Mouse (Mus musculus) mature B cell (primary cell): ENCODE measurements around the gene Ppp1r3d.

ENCODE experiments used
- in situ Hi-C: fragments of 300-500 bp; cut with MboI; formaldehyde crosslinking; loops from 2 replicates; pipeline ENCODE4 v1.14.3; 2019

Ppp1r3d gene

DNA sequence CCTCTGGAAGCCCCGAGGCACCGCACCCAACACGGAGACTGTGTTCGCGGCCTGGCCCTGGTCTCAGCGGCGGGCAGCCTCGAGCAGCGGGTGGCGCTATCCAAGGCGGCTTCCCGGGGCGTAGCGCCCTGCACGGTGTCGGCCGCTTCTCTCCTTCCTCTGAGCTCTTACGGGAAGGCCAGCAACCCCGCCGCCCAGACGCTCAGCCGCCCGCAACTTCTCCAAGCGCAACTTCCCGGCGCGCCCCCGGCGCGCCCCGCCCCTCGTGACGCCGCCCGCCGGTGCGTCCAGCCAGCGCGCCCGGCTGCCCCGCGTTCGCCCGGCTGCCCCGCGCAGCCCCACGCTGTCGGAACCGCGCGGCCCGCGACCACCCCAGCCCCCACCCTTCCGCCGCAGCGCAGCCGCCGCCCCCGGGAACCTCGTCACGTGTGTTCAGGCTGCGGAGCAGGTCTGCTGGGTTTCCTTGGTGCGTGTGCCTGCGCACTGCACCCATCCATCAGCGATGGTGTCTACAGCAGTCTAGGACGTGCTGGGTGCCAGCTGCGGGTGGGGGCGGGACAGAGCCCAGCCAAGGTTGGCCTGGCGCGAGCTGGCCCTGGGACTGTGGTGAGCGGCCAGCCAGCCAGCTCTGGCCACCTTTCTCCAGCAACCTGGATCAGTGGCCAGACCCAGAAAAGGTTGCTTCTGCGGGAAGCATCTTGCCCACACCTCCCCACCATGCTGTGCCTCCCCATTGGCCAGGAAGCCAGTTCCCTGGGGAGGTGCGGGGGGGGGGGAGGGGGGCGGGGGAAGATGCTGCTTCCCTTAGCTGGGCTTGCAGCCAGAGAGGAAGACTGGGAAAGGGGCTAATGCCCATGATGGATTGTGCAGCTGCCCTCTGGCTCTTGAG lies at the start of gene Ppp1r3d, which contains the start of gene Fam217b:
Gene Ppp1r3d, minus strand, starts transcription at position 212 of the 889 bp plus-strand sequence.
Gene Fam217b, plus strand, starts transcription at position 264 of the 889 bp plus-strand sequence.
- in situ Hi-C loops, result no loop called here

DNA sequence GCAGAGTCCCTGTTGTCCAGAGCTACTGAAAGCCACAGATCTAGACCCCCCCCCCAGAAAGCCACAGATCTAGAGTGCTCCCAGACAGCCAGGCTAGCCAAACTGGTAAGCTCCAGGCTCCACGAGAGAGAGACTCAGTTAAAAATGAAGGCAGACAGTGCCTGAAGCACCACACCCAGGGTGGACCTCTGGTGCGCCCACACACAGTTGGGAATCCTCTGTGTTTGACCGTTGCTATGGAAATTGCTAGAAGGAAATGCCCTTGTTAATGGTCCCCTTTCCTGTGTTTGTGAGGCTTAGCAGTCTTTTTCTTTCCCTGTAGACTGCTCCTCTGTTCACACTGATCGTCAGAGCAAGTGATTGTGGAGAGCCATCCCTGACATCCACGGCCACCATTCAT lies 46.1 kb upstream of the Ppp1r3d start:
- in situ Hi-C loops, result no loop called here

DNA sequence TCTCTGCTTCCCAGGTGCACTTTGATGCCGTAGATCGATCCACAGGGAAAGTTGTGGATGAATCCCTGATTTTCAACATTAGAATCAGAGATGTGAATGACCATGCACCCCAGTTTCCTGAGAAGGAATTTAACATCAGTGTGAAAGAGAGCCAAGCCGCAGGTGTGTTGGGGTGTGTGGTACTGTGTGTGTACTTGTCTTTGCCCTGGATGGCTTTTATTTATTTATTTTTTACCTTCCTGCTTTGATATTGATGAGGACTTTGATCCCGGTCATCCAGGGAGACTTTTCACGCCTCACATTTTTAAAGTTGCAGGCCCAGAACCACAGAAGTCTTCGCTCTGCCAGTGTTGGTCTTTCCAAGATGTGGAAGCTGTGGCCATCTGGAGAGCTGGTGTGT lies 43.1 kb upstream of the Ppp1r3d start:
- in situ Hi-C loops, result no loop called here

DNA sequence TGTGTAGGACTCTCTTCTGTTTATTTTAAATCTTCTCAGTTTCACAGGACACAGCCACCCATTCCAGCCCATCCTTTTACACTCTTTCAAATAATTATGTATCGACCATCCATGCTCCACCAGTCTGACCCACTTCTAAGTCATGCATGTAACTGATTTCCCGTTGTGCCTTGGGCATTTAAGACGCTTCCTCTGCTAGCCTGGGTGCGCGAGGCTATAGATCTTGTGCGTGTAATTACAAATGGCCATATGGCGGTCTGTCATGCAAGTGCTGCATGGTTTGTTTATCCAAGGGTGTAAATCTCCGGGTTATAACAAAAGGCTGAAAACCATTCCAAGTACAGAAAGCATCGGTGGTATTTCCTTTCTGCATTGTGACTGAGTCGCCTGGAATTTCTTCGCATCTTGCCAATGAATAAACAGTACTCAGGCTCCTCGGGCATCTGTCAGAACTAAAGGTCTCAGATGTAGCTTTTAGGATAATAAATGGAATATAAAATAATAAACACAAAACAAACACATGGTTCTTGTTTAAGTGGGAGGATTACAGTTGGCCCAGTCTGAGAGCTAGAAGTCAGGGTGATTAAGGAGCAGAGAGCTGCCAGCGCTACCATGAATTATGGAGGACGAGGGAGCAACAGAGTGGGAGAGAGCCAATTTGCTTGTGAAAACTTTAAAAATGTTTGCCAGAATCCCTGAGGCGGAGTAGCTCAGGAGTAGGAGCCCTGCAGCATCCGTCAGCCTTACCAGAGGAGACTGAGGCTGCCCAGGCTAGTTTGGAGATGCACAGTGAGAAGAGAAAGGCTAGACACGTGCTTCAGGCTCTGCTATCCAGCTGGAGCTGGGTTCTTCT lies 40.6 kb upstream of the Ppp1r3d start:
- in situ Hi-C loops, result no loop called here

DNA sequence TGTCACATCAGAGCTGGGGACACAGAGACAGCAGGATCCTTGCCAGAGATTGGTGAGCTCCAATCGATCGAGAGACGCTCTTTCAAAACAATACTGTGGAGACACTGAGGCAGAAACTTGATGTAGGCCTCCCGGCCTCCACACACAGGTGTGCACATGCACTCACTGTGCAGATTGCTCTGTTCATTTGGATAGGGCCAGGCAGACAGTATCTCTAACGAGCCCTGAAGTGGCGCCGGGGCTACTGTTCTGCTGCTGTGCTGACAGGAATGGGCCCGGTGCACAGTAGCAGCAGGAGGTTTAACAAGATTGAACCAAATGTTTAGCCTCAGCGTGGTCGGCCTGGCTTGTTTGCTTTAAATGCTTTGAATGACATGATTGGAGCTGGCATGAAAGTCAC lies 36.7 kb upstream of the Ppp1r3d start:
- in situ Hi-C loops, result no loop called here

DNA sequence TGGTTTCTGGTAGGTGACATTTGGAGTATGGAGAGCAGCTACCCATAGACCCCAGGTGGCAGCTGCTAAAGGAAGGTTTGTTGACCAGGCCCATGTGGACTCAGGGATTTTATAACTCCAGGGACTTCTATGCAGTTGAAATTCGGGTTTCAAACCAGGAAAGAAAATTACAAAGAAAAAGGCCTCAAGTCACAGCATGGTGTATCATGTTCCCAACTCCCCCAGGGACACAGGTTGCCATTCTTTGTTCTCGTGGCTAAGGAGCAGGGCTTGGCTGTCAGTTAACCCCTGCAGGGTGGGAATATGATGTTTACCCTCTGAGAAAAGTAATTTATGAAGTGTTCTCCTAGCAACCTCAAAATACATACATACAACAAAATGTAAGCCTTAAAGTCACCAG lies 36.0 kb upstream of the Ppp1r3d start:
- in situ Hi-C loops, result no loop called here

DNA sequence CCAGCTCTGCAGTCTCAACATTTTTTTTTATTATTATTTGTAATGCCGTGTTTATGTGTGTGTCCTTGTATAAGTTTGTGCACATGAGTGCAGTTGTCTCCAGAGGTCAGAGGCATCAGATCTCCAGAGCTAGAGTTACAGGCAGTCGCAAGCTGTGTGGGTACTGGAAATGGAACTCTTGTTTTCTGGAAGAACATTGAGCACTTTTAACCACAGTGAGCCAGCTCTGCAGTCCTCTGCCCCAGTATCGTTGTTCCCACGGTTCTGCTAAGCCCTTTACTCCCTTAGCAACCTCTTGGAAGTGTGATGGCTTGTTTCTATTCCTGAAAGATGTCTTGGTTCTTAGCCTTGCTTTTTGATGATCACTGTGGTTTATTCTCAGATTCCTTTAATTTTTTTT lies 35.1 kb upstream of the Ppp1r3d start:
- in situ Hi-C loops, result no loop called here

DNA sequence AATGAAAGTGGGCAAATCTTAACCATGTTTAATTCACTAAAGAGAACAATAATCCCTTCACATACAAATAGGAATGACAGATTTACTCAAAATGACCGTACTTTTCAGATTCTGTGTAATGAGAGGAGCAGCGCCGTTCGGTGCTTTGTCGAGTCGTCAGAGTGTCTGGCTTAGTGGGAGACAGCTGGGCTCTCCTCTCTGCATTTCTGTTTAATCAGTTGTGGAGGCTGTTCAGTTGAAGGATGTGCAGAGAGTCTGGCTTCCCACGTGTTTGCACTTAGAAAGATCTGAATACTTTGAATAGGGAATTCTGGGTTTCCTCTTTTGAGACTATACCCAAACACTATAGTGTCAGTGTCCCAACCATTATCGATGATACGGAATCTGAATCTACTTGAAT lies 23.0 kb upstream of the Ppp1r3d start:
- in situ Hi-C loops, result no loop called here

DNA sequence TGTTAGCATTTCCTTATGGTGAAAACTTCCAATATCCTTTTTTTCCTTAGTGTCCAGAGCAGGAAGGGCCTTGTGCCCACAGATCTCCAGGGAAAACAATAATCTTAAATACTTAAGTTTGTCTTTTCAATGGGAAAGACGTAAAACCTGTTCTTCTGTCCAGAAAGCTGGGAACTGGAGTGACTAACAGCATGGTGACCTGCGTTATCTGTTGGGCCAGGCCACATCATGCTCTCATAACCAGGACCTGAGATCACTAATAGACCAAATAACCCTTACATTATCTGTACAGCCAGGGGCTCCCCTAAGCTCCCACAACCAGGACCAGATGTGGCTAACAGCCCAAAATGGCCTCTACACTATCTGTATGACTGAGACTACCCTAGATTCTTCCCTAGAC lies 19.6 kb upstream of the Ppp1r3d start:
- in situ Hi-C loops, result no loop called here

DNA sequence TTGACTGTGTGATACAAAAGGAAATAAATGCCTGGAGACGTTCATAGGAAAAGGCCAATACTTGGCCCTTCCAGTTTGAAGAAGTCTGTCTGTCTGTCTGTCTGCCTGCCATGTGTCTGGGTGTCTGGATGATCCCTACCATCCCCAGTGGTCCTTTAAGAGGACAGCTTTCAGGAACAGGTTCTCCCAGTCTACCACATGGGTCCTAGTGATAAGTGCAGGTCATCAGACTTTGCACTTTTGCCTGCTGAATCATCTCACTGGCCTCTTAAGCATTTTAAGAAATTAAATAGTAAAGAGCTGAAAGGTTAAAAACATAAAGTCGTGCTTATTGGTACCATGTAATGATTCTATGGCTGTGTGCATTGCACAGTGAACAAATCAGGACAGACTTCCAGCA lies 19.2 kb upstream of the Ppp1r3d start:
- in situ Hi-C loops, result no loop called here

DNA sequence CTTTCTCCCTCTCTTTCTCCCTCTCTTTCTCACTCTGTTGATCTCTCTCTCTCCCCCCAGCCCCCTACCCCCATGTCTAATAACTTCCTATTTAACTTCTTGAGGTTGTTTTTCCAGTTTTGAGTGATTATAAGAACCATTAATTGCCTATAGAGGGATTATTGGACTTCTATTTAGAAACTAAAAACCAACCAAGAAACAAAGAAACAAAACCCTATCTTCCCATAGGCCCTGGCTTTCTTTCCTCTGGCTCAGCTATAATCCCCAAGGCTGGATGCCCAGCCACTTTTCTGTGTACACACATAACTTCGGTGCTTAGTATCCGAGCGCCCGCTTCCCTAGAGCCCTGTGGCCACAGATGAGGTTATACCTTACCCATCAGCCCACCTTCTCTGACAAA lies 16.0 kb upstream of the Ppp1r3d start, which contains the start of gene Cdh26:
Gene Cdh26, plus strand, starts transcription at position 301 of the 400 bp plus-strand sequence.
- in situ Hi-C loops, result no loop called here

DNA sequence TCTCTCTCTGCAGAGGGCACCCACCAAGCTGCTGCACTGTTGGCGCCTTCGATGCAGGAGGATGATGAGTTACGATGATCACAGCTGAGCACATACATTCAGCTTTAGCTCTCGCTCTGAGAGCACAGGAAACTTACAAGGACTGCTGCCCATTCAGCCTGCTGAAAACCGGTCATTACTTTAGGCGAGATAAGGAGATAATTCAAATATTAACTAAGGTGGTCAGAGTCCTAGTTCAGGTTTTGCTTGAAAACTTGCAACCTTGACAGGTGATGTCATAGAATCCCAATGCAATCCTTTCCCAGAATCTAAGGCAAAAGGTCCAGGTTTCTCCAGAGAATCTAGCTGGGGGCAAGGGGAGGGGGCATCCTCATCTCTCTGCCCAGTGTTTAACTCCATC lies 15.2 kb upstream of the Ppp1r3d start:
- in situ Hi-C loops, result no loop called here

DNA sequence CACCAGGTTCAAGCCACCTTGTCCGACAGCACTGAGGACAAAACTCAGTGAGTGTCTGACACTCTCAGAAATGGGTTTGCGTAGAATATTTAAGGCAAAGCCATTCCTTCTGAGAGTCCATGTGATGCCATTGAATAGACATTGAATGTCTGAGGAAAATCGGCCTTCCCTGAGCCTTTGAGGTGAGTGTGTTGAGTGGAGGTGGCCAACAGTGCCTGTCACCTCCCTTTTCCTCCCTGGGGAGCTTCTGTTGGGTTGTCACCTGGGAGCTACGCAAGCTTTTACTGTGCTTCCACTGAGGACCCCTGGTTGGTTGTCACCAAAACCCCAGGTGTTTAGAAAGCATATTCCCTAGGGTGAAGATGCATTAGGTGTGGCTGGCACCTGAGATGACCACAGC lies 14.4 kb upstream of the Ppp1r3d start:
- in situ Hi-C loops, result no loop called here

DNA sequence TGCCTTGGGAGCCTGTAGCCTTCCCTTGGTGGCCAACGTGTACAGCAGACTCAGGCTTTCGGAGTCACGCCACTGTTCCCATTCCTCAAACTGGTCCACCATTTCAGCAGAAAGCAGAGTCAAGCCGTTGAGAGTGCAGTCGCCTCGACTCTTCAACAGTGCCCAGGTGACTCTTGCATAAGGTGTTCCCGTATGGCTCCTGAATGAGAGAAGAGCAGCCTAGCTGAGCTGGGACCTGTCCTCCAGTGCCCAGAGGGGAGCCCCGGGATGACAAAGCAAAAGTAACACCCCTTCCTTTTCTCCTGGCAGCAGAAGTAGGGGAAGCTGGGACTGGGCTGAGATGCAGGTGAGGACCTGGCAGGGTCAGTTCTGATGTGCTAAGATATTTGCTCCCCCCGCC lies 13.9 kb upstream of the Ppp1r3d start:
- in situ Hi-C loops, result no loop called here

DNA sequence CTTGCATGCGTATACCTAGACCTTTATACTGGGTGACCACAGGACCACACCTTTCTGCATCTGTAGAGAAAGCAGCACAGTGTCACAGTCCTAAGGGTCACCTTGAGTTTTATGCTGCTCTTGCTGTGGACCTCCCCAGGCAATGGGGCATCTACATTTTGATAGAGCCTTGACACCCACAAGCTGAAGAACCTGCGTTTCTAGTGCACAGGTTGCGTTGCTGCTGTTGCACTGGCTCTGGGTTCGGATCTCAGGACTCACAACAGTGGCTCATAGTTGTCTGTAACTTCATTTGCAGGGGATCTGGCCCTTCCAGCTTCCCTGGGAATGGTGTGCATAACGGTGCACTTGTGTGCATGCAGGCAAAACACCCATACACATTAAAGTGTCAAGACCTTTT lies 12.9 kb upstream of the Ppp1r3d start:
- in situ Hi-C loops, result no loop called here

DNA sequence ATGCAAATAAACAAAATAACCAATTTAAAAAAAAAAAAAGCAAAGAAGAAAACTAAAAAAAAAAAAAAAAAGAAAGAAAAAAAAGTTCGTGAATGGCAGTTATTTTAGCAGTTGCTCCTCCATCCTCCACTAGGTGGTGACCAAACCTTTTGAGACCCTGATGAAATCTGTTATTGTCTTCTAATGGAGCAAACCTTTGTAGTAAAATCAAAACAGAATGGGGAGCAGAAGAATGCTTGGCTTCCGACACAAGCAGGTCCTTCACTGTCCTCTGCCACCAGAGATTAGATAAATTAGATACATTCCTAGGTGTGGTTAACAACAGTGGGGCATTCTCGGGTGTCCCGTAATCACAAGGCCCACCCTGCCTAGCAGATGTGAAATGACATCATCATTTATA lies 12.0 kb upstream of the Ppp1r3d start:
- in situ Hi-C loops, result no loop called here

DNA sequence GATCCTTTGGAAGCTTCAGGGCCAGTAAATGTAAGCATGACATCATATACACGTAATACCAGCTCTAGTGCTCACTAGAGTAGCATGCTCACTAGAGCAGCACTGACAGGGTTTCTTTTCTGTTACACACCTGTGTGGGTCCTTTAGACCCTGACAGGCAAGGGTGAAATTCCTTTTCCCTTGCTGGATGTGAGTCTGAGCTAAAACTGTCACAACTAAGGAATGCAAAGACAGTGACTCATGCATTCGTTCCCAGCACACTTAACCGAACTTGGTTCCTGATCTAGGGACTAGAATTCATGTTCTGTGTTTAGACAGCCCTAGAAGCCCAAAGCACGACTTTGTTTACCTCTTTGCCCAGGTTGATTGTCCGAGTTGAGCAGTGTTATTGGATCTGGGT lies 9.0 kb upstream of the Ppp1r3d start:
- in situ Hi-C loops, result no loop called here

DNA sequence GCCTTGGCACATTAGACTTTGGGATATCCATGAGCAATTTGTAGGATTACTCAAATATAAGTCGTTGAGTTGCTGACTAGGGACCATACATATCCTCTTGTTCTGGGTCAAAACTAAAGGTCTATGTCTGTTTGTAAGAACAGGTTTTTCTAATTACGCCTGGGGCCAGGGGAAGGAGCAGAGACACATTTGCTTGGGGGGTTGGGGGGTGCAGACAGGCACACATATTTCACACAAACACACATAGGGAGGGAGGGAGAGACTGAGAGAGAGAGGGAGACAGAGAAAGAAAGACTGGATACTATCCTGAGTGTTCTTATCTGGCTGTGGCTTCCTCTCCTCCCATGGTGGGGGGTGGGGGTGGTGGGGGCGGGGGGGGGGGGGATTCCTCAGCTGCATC lies 7.9 kb upstream of the Ppp1r3d start:
- in situ Hi-C loops, result no loop called here

DNA sequence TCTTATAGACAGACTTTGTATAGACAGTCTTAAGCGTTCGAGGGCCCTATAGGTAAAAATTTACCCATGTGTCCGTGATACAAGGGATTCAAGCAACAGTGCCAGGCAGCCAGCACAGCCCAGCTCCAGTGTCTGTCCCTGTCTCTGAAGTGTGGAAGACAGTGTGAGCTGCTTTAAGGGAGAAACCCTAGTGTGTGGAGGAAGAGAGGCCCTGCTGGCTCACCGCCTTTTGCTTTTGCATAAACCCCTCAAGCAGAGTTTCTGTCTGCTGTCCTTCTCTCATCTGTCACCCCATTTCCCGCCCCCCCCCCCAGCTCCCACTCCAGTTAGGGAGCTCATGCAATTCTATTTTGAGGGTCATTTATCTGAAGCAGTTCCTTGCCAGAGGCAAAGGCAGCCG lies 7.3 kb upstream of the Ppp1r3d start:
- in situ Hi-C loops, result no loop called here

DNA sequence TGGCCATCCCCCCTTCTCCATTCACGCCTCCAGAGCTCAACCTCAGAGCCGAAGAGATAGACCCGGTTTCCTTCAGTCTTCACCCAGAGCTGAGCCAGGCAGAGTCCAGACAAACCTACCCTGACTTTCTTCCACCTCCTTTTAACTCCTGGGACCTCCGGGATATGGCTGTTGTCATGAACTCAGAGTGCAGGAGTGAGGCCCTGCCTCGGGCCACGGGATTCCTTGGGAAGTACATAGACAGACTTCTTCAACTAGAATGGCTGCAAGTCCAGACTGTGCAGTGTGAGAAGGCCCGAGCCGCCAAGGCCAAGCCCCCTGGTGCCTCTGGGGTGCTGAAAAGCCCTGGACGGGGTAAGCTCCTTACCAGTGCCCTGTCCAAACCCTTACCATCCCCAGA lies 6.3 kb upstream of the Ppp1r3d start:
- in situ Hi-C loops, result no loop called here

DNA sequence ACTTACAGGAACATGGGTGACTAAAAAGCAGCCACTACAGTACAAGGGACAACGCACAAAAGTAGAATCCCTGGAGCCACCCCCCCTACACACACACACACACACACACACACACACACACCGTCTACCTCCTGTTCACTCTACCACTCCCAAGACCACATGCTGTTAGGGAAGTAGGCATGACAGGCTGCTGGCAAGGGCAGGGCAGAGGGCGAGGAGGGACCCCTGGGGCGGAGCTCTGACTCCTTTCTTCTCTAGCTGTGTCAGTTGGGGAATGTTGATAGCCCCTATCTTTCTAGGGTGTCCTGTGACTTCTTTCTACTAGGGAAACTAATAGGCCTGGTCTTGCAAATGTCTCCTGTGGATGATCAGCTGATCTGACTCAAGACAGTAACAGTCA lies 2.7 kb upstream of the Ppp1r3d start:
- in situ Hi-C loops, result no loop called here

DNA sequence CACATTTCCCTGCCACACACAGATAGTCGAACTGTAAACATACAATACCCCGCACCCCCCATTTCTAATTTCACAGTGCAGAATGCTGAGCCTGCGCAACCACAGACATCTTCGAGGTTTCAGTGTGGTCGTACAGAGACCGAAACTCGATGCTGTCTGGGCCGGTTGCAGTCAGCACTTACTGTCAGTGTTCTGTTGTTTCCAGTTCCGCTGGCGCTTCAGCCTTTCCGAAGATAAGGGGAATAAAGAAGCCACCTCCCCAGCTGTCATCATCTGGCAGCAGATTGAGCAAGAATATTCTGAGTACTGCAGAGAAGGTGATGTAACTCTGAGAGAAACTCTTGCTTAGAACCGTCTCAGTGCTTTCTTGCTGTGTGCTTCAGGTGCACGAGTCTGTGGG lies 2.2 kb upstream of the Ppp1r3d start:
- in situ Hi-C loops, result no loop called here

DNA sequence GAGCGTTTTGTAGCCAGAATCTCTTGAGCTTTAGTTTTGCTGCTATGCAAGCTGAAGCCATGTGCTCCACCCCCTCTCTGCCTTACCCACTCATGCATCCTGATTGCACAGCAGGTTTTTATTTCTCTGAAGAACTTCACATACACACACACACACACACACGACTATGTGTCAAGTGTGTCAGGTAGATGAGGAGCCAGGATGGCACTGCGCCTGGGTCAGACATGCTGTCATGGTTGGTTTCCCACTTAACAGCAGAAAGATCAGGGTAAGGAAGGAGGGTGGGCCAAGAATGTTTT lies 827 bp upstream of the Ppp1r3d start:
- in situ Hi-C loops, result no loop called here
